In genomic region chr10:42780753-42781152, GRCm38 (mm10) we compare ENCODE assay signal across 26 mouse cellular contexts. TPM values are rescaled to one million over a fixed set of nuclear protein-coding genes. Genes with fewer than 3 reads are reported as not detected.
DNase-seq lines count a peak whose midpoint lies in the region; ATAC-seq and TF ChIP-seq lines count a peak whose summit lies in the region.
"Had no signal": no experiment of that assay in that cellular context is flagged by ENCODE, and none has a peak within 500 bp of the region (broad histone marks: within the 10 kb centered on the region; RNA-seq: fewer than 3 reads in every experiment).

No protein-coding gene starts in this region.

- peak; percentile 49 to 83; a peak in 3 of 4 replicates for TF ChIP-seq EP300 in MEL (IDR thresholded peaks at IDR 0.05; ENCODE audit: low read depth in 1 of 2, low read length in 2 of 2)

- H3K4me3 ChIP-seq in MEL (ENCODE audit: control insufficient read depth in 1 of 2, insufficient read depth in 1 of 2, low read depth in 2 of 2, low read length in 2 of 2), result no peak overlapping the region
- H3K4me3 ChIP-seq: embryonic facial prominence, embryonic 10.5 days; embryonic facial prominence, embryonic 12.5 days; forebrain, embryonic 13.5 days; forebrain, embryonic 15.5 days had no signal

- peak; percentile 52 for DNase-seq in MEL (ENCODE audit: low read depth, low spot score)
- DNase-seq in spleen, adult 18-20 months, result no peak
- no peak for DNase-seq in spleen, postnatal 36 days (ENCODE audit: low spot score in 2 of 2)
- no peak for DNase-seq in layer of hippocampus, adult 9-10 months (ENCODE audit: low spot score)
- DNase-seq: adrenal gland, adult 2 months; adrenal gland, postnatal 10 days; adrenal gland, postnatal 25 days; B cell, adult 2 months; cerebellum, adult 11 months; cerebellum, adult 18-20 months; cerebellum, adult 8-10 months; cerebellum, adult 9-11 months; cerebellum, postnatal 14 days; cerebellum, postnatal 36 days; forebrain, postnatal 0 days had no signal

- no peaks in the 10 kb centered on the region for H3K9me3 ChIP-seq in MEL (replicated peaks; ENCODE audit: insufficient read depth, low read length)
- H3K9me3 ChIP-seq: embryonic facial prominence, embryonic 10.5 days; embryonic facial prominence, embryonic 12.5 days; forebrain, embryonic 13.5 days; forebrain, embryonic 15.5 days; G1E had no signal

- H3K4me1 ChIP-seq in MEL (ENCODE audit: control insufficient read depth in 1 of 2, insufficient read depth in 2 of 2, low read length in 2 of 2), result peaks cover 0 to 11% of the 10 kb centered on the region in 2 experiments; a peak in 2 of 4 replicates
- H3K4me1 ChIP-seq: embryonic facial prominence, embryonic 10.5 days; embryonic facial prominence, embryonic 12.5 days; forebrain, embryonic 13.5 days; forebrain, embryonic 15.5 days had no signal

- no peak overlapping the region for H3K9ac ChIP-seq in MEL (ENCODE audit: control insufficient read depth, low read depth, low read length, poor library complexity, severe bottlenecking)
- H3K9ac ChIP-seq: embryonic facial prominence, embryonic 12.5 days; forebrain, embryonic 13.5 days; forebrain, embryonic 15.5 days; forebrain, postnatal 0 days had no signal

- TF ChIP-seq POLR2A in MEL (IDR thresholded peaks at IDR 0.05; ENCODE audit: control insufficient read depth in 1 of 2, insufficient read depth in 1 of 2, low read depth in 1 of 2, low read length in 2 of 2, poor library complexity in 1 of 2), result no peak

- peaks cover 9 to 22% of the 10 kb centered on the region in 2 experiments for H3K36me3 ChIP-seq in MEL (ENCODE audit: control insufficient read depth in 1 of 2, insufficient read depth in 2 of 2, low read length in 2 of 2)

- H3K27ac ChIP-seq in MEL (ENCODE audit: control insufficient read depth, low read depth, low read length), result no peak overlapping the region
- H3K27ac ChIP-seq: embryonic facial prominence, embryonic 10.5 days; embryonic facial prominence, embryonic 12.5 days; forebrain, embryonic 13.5 days; forebrain, embryonic 15.5 days had no signal

- H3K79me2 ChIP-seq in MEL (ENCODE audit: control insufficient read depth, insufficient read depth, low read length, poor library complexity), result peaks cover 23% of the 10 kb centered on the region

- TF ChIP-seq CTCF in MEL (IDR thresholded peaks at IDR 0.05 in 2 of 3, conservative IDR thresholded peaks at IDR 0.05 in 1 of 3; ENCODE audit: control insufficient read depth in 1 of 3, insufficient read depth in 1 of 3, low read depth in 2 of 3, low read length in 3 of 3, poor library complexity in 1 of 3, severe bottlenecking in 1 of 3), result no peak

- ATAC-seq in common myeloid progenitor, adult 5-6 weeks (replicated peaks; ENCODE audit: low read depth, poor library complexity, severe bottlenecking), result 0 out of 2 replicates have a peak, but pooled peaks have one; percentile 36
- ATAC-seq in hematopoietic stem cell, adult 5-6 weeks (replicated peaks in 1 of 2; ENCODE audit: insufficient read depth in 1 of 2, low FRiP score in 2 of 2, low TSS enrichment in 1 of 2, low read depth in 1 of 2, poor library complexity in 2 of 2, severe bottlenecking in 2 of 2), result peak; percentile 22 to 39; a peak in 2 of 4 replicates
- no peak for ATAC-seq in activated CD4-positive, CD25-positive, alpha-beta regulatory T cell, adult 4 months
- ATAC-seq: CD4-positive, CD25-positive, alpha-beta regulatory T cell, adult 4 months; forebrain, embryonic 13.5 days; forebrain, embryonic 15.5 days; forebrain, postnatal 0 days; Patski had no signal

- H3K27me3 ChIP-seq in MEL (ENCODE audit: control insufficient read depth in 1 of 2, insufficient read depth in 2 of 2, low read length in 2 of 2), result no peaks in the 10 kb centered on the region
- H3K27me3 ChIP-seq: CH12.LX; embryonic facial prominence, embryonic 12.5 days; forebrain, embryonic 13.5 days; forebrain, embryonic 15.5 days; Patski had no signal

- no peak for TF ChIP-seq RAD21 in MEL (IDR thresholded peaks at IDR 0.05; ENCODE audit: low read depth, low read length)

TF ChIP-seq in MEL, 35 proteins besides CTCF, POLR2A, EP300 and RAD21:
- TF ChIP-seq MYC (IDR thresholded peaks at IDR 0.05; ENCODE audit: low read depth, low read length) (no peak), GABPA (IDR thresholded peaks at IDR 0.05; ENCODE audit: low read depth, low read length) (no peak), MEF2A (IDR thresholded peaks at IDR 0.05; ENCODE audit: extremely low read depth, insufficient replicate concordance, low read depth, low read length, poor library complexity, severe bottlenecking) (no peak), TAL1 (IDR thresholded peaks at IDR 0.05; ENCODE audit: low read length) (no peak), USF2 (IDR thresholded peaks at IDR 0.05; ENCODE audit: borderline replicate concordance in 1 of 2, insufficient read depth in 1 of 2, low read depth in 1 of 2, low read length in 2 of 2) (no peak), RCOR1 (IDR thresholded peaks at IDR 0.05; ENCODE audit: low read depth, low read length) (peak; percentile 81), NRF1 (IDR thresholded peaks at IDR 0.05; ENCODE audit: insufficient read depth, low read depth, low read length, poor library complexity, severe bottlenecking) (no peak), USF1 (IDR thresholded peaks at IDR 0.05; ENCODE audit: low read depth, low read length) (no peak), ZKSCAN1 (IDR thresholded peaks at IDR 0.05; ENCODE audit: low read depth, low read length) (no peak), JUND (IDR thresholded peaks at IDR 0.05; ENCODE audit: low read depth, low read length) (no peak), ETS1 (IDR thresholded peaks at IDR 0.05; ENCODE audit: low read depth, low read length) (no peak), TBP (IDR thresholded peaks at IDR 0.05; ENCODE audit: low read depth, low read length) (no peak), ZMIZ1 (IDR thresholded peaks at IDR 0.05; ENCODE audit: low read depth, low read length) (no peak), CHD2 (IDR thresholded peaks at IDR 0.05; ENCODE audit: low read length) (no peak), MAFK (IDR thresholded peaks at IDR 0.05; ENCODE audit: borderline replicate concordance, low read depth, low read length) (no peak), MAX (IDR thresholded peaks at IDR 0.05; ENCODE audit: low read length) (no peak), MYB (IDR thresholded peaks at IDR 0.05; ENCODE audit: low read depth, low read length) (no peak), MAZ (IDR thresholded peaks at IDR 0.05; ENCODE audit: low read depth, low read length) (no peak), HCFC1 (IDR thresholded peaks at IDR 0.05; ENCODE audit: low read depth, low read length) (no peak), NELFE (IDR thresholded peaks at IDR 0.05; ENCODE audit: low read depth, low read length) (no peak), BHLHE40 (IDR thresholded peaks at IDR 0.05; ENCODE audit: borderline replicate concordance, low read depth, low read length) (peak; percentile 31; the same call in 1 of the 2 replicates), MXI1 (IDR thresholded peaks at IDR 0.05; ENCODE audit: low read depth, low read length) (no peak), UBTF (IDR thresholded peaks at IDR 0.05; ENCODE audit: borderline replicate concordance, insufficient read depth, low read depth, low read length) (no peak), SIN3A (IDR thresholded peaks at IDR 0.05; ENCODE audit: low read length) (no peak), TCF12 (IDR thresholded peaks at IDR 0.05; ENCODE audit: low read depth, low read length) (0 out of 2 replicates have a peak, but pooled peaks have one; percentile 24), GATA1 (IDR thresholded peaks at IDR 0.05; ENCODE audit: low read depth, low read length) (peak; percentile 71), POLR2AphosphoS2 (IDR thresholded peaks at IDR 0.05; ENCODE audit: low read length) (no peak), CHD1 (IDR thresholded peaks at IDR 0.05; ENCODE audit: low read depth, low read length) (no peak), KAT2A (conservative IDR thresholded peaks at IDR 0.05; ENCODE audit: low read depth, low read length) (no peak), ZC3H11A (IDR thresholded peaks at IDR 0.05; ENCODE audit: low read depth, low read length) (no peak), POLR2AphosphoS5 (IDR thresholded peaks at IDR 0.05; ENCODE audit: borderline replicate concordance, low read depth, low read length) (no peak), SMC3 (IDR thresholded peaks at IDR 0.05; ENCODE audit: low read depth, low read length) (no peak), ELF1 (IDR thresholded peaks at IDR 0.05; ENCODE audit: low read depth, low read length) (no peak), E2F4 (IDR thresholded peaks at IDR 0.05; ENCODE audit: borderline replicate concordance, low read depth, low read length) (no peak), ZNF384 (IDR thresholded peaks at IDR 0.05; ENCODE audit: low read depth, low read length) (no peak)

RNA-seq across cellular contexts. Expression of gene Sec63, which starts 19.5 kb away (rescaled TPM):
- 16.1 and 18.2 TPM in 2 replicates for total RNA-seq in MEL (2012; rRNA removed)
- polyA plus RNA-seq in MEL (2012; ENCODE audit: insufficient read depth in 1 of 2, insufficient read length in 2 of 2, low read depth in 1 of 2, low replicate concordance in 2 of 2, missing spikeins in 1 of 2), result 100 to 1,000 TPM in 1 of 2 experiments, 10 to 100 TPM in 1; 41.8 to 119 TPM
- total RNA-seq in common myeloid progenitor, adult 5-6 weeks (2017), result 37.6 and 58.7 TPM in 2 replicates
- 55.8 and 59.9 TPM in 2 replicates for total RNA-seq in hematopoietic stem cell, adult 5-6 weeks (2017)
- 10 to 100 TPM; 15.9 to 19.1 TPM for polyA plus RNA-seq in activated CD4-positive, CD25-positive, alpha-beta regulatory T cell, adult 4 months (2017; shearing (Covaris generic))
